Mouse (Mus musculus) heart, embryonic 16.5 days (tissue): ENCODE measurements around the gene Mctp1. TPM values are rescaled to one million over a fixed set of nuclear protein-coding genes. Genes with fewer than 3 reads are reported as not detected.

ENCODE experiments used
- ATAC-seq: fragments of 200-750 bp; cut with Nextera tagmentation; replicated peaks from 2 replicates; pipeline ENCODE4 v1.8.0; 2017; ENCODE audit warnings: moderate number of reproducible peaks; ENCODE audit not compliant: insufficient read depth, low FRiP score; ENCODE audit errors: extremely low read depth
- H3K27ac ChIP-seq: fragments of 300-500 bp; sonication (generic); 2 replicates; pipeline ENCODE4 v1.5.1; 2014; ENCODE audit warnings: mild to moderate bottlenecking, low read length, control low read depth, moderate library complexity
- H3K27me3 ChIP-seq: fragments of 300-500 bp; sonication (generic); 2 replicates; pipeline ENCODE4 v1.6.1; 2014; ENCODE audit warnings: low read length, mixed read lengths; ENCODE audit not compliant: control insufficient read depth, insufficient read depth
- H3K36me3 ChIP-seq: fragments of 300-500 bp; sonication (generic); 2 replicates; pipeline ENCODE4 v1.6.1; 2014; ENCODE audit not compliant: control insufficient read depth, insufficient read depth
- H3K4me1 ChIP-seq: fragments of 300-500 bp; sonication (generic); 2 replicates; pipeline ENCODE4 v1.6.1; 2014; ENCODE audit warnings: low read length, mixed read lengths; ENCODE audit not compliant: control insufficient read depth, insufficient read depth
- H3K4me2 ChIP-seq: fragments of 300-500 bp; sonication (generic); 2 replicates; pipeline ENCODE4 v1.6.1; 2014; ENCODE audit warnings: low read depth, mild to moderate bottlenecking, control low read depth, low read length
- H3K4me3 ChIP-seq: fragments of 300-500 bp; sonication (generic); 2 replicates; pipeline ENCODE4 v1.5.1; 2014; ENCODE audit warnings: mild to moderate bottlenecking, control low read depth, low read length
- H3K9ac ChIP-seq: fragments of 300-500 bp; sonication (generic); 2 replicates; pipeline ENCODE4 v1.6.1; 2014; ENCODE audit warnings: low read length, control low read depth
- H3K9me3 ChIP-seq: fragments of 300-500 bp; sonication (generic); replicated peaks from 2 replicates; pipeline ENCODE4 v1.6.1; 2016; ENCODE audit warnings: low read length; ENCODE audit not compliant: control insufficient read depth
- WGBS: fragments of 180-500 bp; shearing (Covaris S2); extraction: QIAGEN DNeasy Blood & Tissue Kit; methylation state at CpG from one replicate; pipeline ENCODE4 v1.1.7; 2014; 5-methylcytosine and 5-hydroxymethylcytosine counted together
- polyA plus RNA-seq: library from polyadenylated mRNA; unstranded; fragments of >200 nt; fragmentation: Nextera tagmentation; extraction: Ambion mirVana; gene quantifications from 2 replicates; pipeline ENCODE4 v1.2.1, GENCODE M21; 2015

Gene Mctp1
- polyA plus RNA-seq, 1 experiment from 2014 or later, result 0.71 TPM

DNA sequence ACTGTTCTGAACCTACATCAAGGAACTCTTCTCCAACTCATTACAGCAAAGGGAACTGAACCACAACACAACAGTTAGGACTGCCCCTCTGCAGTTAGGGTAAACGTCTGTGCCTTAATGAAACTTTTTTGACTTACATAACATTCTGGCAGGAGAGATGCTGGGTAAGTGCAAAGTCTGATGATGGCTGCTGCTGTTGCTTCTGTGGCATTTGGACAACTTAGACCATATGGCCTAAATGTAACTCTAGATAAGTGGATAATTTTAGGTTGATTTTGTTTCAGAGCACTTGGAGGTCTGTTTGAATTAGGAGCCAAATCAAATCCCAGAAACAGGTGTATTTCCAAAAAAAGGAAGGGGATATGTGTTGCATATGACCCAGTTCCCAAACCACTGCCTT, 470.0 kb downstream of the Mctp1 start:
- no peak for ATAC-seq

DNA sequence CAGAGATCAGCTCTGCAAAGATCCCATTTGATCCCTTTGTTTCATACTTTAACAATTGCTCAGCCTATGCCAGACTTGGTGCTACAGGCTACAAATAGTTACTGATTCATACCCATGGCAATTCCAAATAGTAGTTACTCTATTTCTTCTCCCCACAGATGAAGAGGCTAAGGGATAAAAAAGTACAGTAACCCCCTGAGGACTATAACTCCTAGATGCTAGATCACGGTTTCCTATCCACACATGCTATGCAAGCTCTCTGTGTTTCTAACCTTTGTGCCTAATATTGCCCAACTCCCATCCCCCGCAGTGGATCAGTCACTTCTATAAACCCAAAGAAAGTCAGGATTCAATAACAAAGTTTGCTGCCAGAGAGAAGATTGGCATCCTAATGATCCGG, 470.7 kb downstream of the Mctp1 start:
- H3K9me3 ChIP-seq, result no peaks in the 10 kb centered on the region
- H3K27ac ChIP-seq, result no peak overlapping the region
- H3K4me2 ChIP-seq, result no peak overlapping the region
- no peaks in the 10 kb centered on the region for H3K36me3 ChIP-seq
- H3K27me3 ChIP-seq, result no peaks in the 10 kb centered on the region
- WGBS, result 82% methylated on average over 3 of the region's 3 CpGs
- H3K9ac ChIP-seq, result no peak overlapping the region
- H3K4me1 ChIP-seq, result no peaks in the 10 kb centered on the region
- no peak for ATAC-seq
- H3K4me3 ChIP-seq, result no peak overlapping the region

More for the DNA sequence above, 470.0 kb downstream of the Mctp1 start:
- Histone ChIP-seq H3K27ac (no peak overlapping the region), H3K36me3 (no peaks in the 10 kb centered on the region), H3K27me3 (no peaks in the 10 kb centered on the region), H3K9me3 (no peaks in the 10 kb centered on the region), H3K4me1 (no peaks in the 10 kb centered on the region), H3K9ac (no peak overlapping the region), H3K4me2 (no peak overlapping the region), H3K4me3 (no peak overlapping the region)
- WGBS, result 46% methylated on average over 1 of the region's 1 CpGs

DNA sequence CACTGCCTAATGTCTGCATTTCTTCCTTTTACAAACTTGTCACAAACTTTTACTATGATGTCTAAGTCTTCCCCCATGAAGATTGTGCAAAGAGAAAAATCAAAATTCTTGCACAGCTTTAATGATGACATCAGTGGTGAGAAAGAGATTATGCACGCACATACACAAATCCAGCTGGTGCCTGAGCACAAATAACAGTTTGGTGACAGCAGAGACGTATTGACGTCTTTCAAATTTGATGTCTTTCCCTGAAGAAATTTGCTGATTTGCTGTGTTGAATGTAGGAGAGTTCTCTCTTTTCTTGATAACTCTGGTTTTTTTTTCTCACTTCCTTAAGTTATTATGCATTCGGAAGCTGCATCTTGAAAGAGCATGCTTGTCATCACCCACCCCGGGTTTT, 472.7 kb downstream of the Mctp1 start:
- Histone ChIP-seq H3K27ac (no peak overlapping the region), H3K9ac (no peak overlapping the region), H3K27me3 (no peaks in the 10 kb centered on the region), H3K36me3 (no peaks in the 10 kb centered on the region), H3K4me1 (no peaks in the 10 kb centered on the region), H3K4me3 (no peak overlapping the region), H3K4me2 (no peak overlapping the region), H3K9me3 (no peaks in the 10 kb centered on the region)
- ATAC-seq, result no peak
- 44% methylated on average over 5 of the region's 5 CpGs for WGBS

DNA sequence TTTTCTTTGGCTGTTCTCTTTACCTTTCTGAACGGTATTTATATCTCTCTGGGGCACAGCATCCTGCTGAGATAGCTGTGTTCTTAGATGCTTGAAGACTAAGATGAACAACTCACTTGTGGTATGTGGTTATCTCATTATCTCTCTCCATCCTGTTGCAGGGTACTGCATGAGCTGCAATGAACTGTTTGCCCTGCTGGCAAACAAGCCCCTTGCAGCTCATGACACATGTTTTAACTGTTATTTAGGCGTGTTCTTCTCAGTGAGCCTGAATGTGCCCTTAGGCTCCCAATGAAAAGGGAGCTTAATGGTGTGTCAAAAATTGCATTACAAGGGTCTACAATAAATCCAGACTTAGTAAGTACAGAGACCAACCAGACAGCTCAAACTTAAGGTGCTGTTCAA, 473.7 kb downstream of the Mctp1 start:
- no peak for ATAC-seq
- Histone ChIP-seq H3K9ac (no peak overlapping the region), H3K27ac (no peak overlapping the region), H3K4me1 (no peaks in the 10 kb centered on the region), H3K27me3 (no peaks in the 10 kb centered on the region), H3K4me3 (no peak overlapping the region), H3K9me3 (no peaks in the 10 kb centered on the region), H3K4me2 (no peak overlapping the region), H3K36me3 (no peaks in the 10 kb centered on the region)
- WGBS, result 25% methylated on average over 2 of the region's 2 CpGs

DNA sequence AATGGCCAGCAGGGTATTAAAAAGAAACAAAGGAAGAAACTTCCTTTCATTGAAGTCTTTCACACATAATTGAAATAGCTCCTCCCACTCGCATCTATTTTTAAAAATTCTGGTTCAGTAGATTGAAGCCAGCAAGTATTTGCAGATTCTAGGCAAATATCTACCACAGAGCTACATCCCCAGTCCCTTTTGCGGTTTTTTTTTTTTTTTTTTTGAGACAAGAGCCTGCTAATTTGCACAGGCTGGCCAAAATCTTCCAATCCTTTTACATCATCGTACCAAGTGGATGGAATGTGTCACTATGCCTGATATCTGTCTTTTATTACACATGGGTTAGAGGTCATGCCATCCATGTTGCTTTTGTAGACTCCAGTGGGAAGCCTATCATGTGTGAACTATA, 486.0 kb downstream of the Mctp1 start:
- peaks cover 2% of the 10 kb centered on the region; the same call in 1 of the 2 replicates for H3K4me1 ChIP-seq
- H3K9me3 ChIP-seq, result no peaks in the 10 kb centered on the region
- no peaks in the 10 kb centered on the region for H3K27me3 ChIP-seq
- H3K27ac ChIP-seq, result no peak overlapping the region
- H3K4me3 ChIP-seq, result no peak overlapping the region
- H3K36me3 ChIP-seq, result no peaks in the 10 kb centered on the region
- H3K4me2 ChIP-seq, result no peak overlapping the region
- 67% methylated on average over 3 of the region's 3 CpGs for WGBS
- no peak for ATAC-seq
- no peak overlapping the region for H3K9ac ChIP-seq

DNA sequence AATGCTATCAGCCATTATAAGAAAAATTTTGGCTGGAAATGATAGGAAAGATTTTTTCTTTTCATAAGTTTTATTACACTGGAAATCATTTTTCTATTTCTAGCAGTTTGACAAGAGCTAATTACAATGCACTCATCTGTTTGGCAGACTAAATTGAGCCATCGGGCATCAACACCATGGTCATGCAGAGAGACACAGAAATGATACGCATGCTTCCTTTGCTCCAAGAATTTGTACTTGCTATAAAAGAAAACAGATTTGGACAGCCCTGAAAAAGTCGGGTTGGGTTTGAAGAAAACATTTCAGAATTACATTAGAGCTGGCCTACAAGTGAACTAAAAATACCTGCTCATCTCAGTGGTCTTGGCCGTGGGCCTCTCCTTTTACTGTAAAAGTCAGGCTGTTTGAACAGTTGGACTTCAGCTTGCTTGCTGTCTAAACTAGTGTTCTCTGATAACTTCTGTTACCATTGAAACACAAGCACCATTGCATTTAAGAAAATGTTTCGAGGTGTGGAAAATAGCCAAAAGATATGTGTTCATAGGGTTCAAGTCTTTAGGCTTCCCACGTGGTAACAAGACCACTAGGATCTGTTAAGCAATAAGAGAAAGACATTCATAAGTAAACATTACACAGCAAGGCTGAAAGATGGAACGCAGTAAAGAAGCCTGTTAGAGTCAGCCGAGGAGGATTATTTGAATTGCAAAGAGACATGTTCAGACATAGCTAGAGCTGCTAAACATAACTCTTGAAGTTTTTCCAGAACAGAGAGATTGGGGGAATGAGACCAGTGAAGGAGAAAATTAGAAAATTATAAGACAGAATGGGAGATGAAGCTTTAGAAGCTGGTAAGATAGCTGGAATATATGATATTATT, 493.8 kb downstream of the Mctp1 start:
- Histone ChIP-seq H3K36me3 (no peaks in the 10 kb centered on the region), H3K4me2 (no peak overlapping the region), H3K4me1 (no peaks in the 10 kb centered on the region), H3K4me3 (no peak overlapping the region), H3K27me3 (no peaks in the 10 kb centered on the region), H3K9me3 (no peaks in the 10 kb centered on the region), H3K27ac (no peak overlapping the region), H3K9ac (no peak overlapping the region)
- 70% methylated on average over 8 of the region's 8 CpGs for WGBS
- ATAC-seq, result no peak

DNA sequence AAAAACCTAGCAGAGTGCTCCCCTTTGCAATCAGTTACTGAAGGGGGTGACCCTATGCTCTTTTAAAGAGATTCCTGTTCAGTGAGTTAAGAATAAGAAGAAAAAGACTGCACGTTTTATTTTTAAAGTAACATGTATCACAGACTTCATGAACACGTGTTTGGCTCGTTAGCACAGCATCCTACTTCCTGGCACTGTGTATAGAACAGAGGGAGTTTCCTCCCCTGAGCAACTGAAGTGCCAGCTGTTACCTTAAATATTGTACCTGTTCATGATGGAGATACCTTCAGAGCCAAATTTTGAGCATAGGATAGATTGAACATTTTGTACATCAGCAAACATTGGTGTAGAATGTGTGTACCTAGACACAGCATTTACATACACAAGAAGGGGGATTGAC, 494.7 kb downstream of the Mctp1 start:
- no peaks in the 10 kb centered on the region for H3K9me3 ChIP-seq
- H3K4me3 ChIP-seq, result no peak overlapping the region
- H3K4me2 ChIP-seq, result no peak overlapping the region
- H3K27me3 ChIP-seq, result no peaks in the 10 kb centered on the region
- H3K36me3 ChIP-seq, result no peaks in the 10 kb centered on the region
- H3K27ac ChIP-seq, result no peak overlapping the region
- no peak for ATAC-seq
- 48% methylated on average over 3 of the region's 3 CpGs for WGBS
- no peaks in the 10 kb centered on the region for H3K4me1 ChIP-seq
- H3K9ac ChIP-seq, result no peak overlapping the region

DNA sequence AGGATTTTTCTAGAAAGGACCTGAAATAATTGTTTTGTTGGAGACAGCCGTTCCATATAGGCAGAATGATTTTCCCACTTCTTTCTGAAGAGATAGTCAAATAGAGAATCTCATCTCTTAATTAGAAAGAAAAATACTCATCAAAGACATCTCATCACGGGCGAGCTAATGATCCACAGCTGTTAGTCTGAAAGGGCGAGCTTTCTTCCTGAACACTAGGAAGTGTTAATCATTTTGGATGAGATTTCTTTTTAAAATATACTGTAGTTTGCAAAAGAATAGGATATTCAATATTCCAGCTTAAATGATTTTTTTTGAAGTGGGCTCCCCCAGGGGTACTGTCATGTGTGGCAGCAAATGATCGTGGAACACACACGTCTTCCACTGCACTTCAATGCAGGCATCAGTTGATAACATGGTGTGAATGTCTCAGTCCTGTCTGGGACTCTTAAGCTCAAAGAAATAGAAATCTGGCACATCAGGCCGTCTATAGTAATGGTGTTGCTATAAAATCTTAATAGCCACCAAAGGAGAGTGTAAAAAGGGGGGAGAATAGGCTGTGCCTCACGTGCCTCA, 500.3 kb downstream of the Mctp1 start:
- no peak for ATAC-seq
- Histone ChIP-seq H3K9ac (no peak overlapping the region), H3K36me3 (no peaks in the 10 kb centered on the region), H3K4me1 (no peaks in the 10 kb centered on the region), H3K27ac (no peak overlapping the region), H3K27me3 (no peaks in the 10 kb centered on the region), H3K4me2 (no peak overlapping the region), H3K9me3 (no peaks in the 10 kb centered on the region), H3K4me3 (no peak overlapping the region)
- WGBS, result 67% methylated on average over 8 of the region's 8 CpGs

DNA sequence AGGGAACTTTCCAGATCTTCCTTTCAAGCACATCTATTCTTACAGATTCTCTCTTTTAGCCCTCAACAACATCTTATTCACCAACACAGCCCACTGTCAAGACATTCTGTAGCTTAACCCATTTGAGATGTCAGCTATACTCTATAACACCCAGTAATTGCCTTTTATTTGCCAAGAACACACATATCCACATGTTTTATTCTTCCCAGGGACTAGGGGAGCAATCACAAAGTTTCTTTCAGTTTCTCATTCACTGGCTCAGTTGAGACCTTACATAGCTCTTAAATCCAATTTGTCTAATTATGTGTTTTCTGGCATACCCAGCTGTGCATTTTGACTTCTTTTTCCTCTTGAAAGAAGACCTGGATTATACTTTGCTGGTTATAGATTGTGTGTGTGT, 508.7 kb downstream of the Mctp1 start:
- H3K27ac ChIP-seq, result no peak overlapping the region
- no peaks in the 10 kb centered on the region for H3K4me1 ChIP-seq
- no peak overlapping the region for H3K4me3 ChIP-seq
- no peaks in the 10 kb centered on the region for H3K9me3 ChIP-seq
- no peak for ATAC-seq
- H3K9ac ChIP-seq, result no peak overlapping the region
- no peak overlapping the region for H3K4me2 ChIP-seq
- H3K36me3 ChIP-seq, result no peaks in the 10 kb centered on the region
- no peaks in the 10 kb centered on the region for H3K27me3 ChIP-seq
